Mouse (Mus musculus) spleen, adult 2 months (tissue): ENCODE results near the gene Rfx4. TPM values are rescaled to one million over a fixed set of nuclear protein-coding genes. Genes with fewer than 3 reads are reported as not detected.
A peak's percentile ranks its signal among the peaks of the same experiment; 100 is the strongest.

Experiments used
- DNase-seq, 2 experiments: peaks; one replicate each; pipeline versions ENCODE4 v3.0.0 to v3.0.0-alpha.2; 2012 to 2021; ENCODE audit warnings: low spot score in 2 of 2, low read depth in 1 of 2
- H3K27ac ChIP-seq: fragments of 200-500 bp; 2 replicates; pipeline ENCODE4 v1.5.1; 2012; ENCODE audit warnings: low read length, inconsistent platforms; ENCODE audit not compliant: insufficient read depth
- H3K27me3 ChIP-seq: fragments of 200-500 bp; 2 replicates; pipeline ENCODE4 v1.6.1; 2012; ENCODE audit warnings: mild to moderate bottlenecking, moderate library complexity, low read length, inconsistent platforms; ENCODE audit not compliant: control insufficient read depth, insufficient read depth
- H3K36me3 ChIP-seq: fragments of 200-500 bp; 2 replicates; pipeline ENCODE4 v1.6.1; 2012; ENCODE audit warnings: mild to moderate bottlenecking, low read length, inconsistent platforms; ENCODE audit not compliant: control insufficient read depth, insufficient read depth
- H3K4me1 ChIP-seq: fragments of 200-500 bp; 2 replicates; pipeline ENCODE4 v1.6.1; 2011; ENCODE audit warnings: inconsistent platforms; ENCODE audit not compliant: control insufficient read depth, insufficient read depth, insufficient read length
- H3K4me3 ChIP-seq: fragments of 200-500 bp; 2 replicates; pipeline ENCODE4 v1.5.1; 2011; ENCODE audit warnings: mild to moderate bottlenecking, inconsistent platforms; ENCODE audit not compliant: insufficient read depth, insufficient read length; ENCODE audit errors: extremely low read depth
- CTCF ChIP-seq: fragments of 200-500 bp; IDR thresholded peaks from 2 replicates; pipeline ENCODE4 v1.5.1; 2011; ENCODE audit warnings: mild to moderate bottlenecking, inconsistent platforms; ENCODE audit not compliant: insufficient read depth, insufficient read length, insufficient replicate concordance; ENCODE audit errors: extremely low read depth
- POLR2A ChIP-seq: fragments of 200-500 bp; IDR thresholded peaks from 2 replicates; pipeline ENCODE4 v1.6.1; 2011; ENCODE audit warnings: low read depth, low read length, inconsistent platforms
- WGBS: fragments of 180-500 bp; shearing (Covaris S2); methylation state at CpG from one replicate; pipeline ENCODE4 v1.1.7; 2018; 5-methylcytosine and 5-hydroxymethylcytosine counted together
- polyA plus RNA-seq: library from polyadenylated mRNA; depleted of rRNA; stranded (reverse); fragments of >200 nt; gene quantifications from 2 replicates; pipeline ENCODE4 v1.2.3, GENCODE M21; 2012

Rfx4 gene
- polyA plus RNA-seq, 1 experiment: not detected

DNA sequence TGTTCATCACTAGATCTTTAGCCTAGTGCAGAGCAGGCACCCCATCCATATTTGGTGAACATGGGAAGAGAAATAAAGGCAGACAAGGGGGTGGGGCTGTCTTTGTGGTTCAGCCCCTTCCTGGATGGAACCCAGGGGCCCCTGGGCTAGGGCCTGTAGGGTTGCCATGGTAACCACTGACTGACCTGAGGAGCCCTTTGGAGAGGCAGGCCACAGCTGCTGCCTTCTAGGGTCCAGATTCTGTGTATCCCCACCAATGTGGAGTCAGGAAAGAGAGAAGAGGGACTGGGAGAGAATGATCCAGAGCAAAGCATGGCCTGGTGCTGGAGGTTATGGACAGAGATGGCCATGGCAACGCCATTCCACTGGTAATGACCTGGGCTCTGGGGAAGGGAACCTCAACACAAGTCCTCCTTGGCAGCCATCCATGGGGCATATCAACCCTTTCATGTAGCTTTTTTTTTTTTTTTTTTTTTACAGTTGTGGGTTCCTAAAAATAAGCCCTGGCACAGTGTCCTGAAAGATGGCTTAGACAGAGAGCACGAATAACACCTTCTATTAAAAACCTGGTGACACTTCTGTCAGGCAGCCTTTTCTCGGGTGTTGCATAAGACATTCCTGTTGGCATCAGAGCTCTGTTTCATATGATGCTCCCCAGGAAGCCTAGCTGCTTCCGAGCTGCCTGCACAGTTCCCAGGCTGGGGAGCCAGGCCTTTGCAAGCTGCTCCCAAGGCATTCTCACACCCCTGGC, 16.7 kb downstream of the Rfx4 start:
- TF ChIP-seq CTCF (no peak), POLR2A (no peak)
- Histone ChIP-seq H3K27ac (no peak overlapping the region), H3K4me1 (peaks cover 24% of the 10 kb centered on the region; the same call in 1 of the 2 replicates), H3K27me3 (no peaks in the 10 kb centered on the region), H3K4me3 (no peak overlapping the region), H3K36me3 (no peaks in the 10 kb centered on the region)
- 38% methylated on average over 4 of the region's 4 CpGs for WGBS
- DNase-seq: no peak

DNA sequence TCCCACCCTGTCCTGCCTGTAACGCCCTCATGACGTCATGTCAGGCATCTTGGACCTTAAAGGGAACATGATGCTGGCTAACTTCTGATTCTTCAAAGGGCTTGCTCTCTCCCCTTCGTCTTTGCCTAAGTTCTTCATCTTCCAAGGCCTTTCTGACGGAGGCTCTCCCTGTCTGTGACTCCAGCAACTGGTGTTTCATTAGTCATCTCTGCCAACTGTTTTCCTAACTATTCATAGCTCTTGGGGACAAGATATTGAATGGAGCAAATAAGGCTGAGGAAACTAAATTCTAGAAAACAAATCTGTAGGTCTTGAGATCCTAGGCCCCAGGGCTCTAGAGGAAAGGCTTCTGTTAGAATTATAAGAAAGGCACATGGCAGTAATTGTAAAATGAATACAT, 18.0 kb downstream of the Rfx4 start:
- Histone ChIP-seq H3K27ac (no peak overlapping the region), H3K4me1 (peaks cover 22% of the 10 kb centered on the region; the same call in 1 of the 2 replicates), H3K27me3 (no peaks in the 10 kb centered on the region), H3K4me3 (no peak overlapping the region), H3K36me3 (no peaks in the 10 kb centered on the region)
- no peak for DNase-seq
- 88% methylated on average over 4 of the region's 4 CpGs for WGBS
- TF ChIP-seq CTCF: no peak
- TF ChIP-seq POLR2A: no peak

DNA sequence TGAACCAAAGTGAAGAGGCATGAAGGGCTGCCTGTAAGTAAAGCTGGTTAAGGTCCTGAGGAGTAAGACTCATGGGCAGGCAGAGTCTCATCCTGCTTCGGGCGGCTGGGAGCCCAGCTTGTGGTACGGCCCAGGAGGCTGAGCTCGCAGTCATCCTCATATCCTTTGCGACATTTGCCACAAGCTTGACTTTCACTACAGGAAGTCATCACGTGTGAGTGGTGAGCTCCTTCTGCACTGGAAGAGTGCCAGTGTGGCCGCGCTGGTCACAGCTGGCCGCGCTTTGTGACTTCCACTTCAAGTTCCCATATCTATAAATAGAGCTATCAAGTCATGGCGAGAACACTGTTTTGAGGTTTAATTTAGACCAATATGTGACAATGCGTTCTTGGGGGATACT, 18.7 kb downstream of the Rfx4 start:
- no peak for TF ChIP-seq CTCF
- no peak for TF ChIP-seq POLR2A
- no peak overlapping the region for H3K4me3 ChIP-seq
- 2% methylated on average over 12 of the region's 12 CpGs for WGBS
- H3K4me1 ChIP-seq: peaks cover 20% of the 10 kb centered on the region; the same call in 1 of the 2 replicates
- no peaks in the 10 kb centered on the region for H3K36me3 ChIP-seq
- DNase-seq: peak; percentile 80 to 85
- H3K27ac ChIP-seq: no peak overlapping the region
- no peaks in the 10 kb centered on the region for H3K27me3 ChIP-seq

DNA sequence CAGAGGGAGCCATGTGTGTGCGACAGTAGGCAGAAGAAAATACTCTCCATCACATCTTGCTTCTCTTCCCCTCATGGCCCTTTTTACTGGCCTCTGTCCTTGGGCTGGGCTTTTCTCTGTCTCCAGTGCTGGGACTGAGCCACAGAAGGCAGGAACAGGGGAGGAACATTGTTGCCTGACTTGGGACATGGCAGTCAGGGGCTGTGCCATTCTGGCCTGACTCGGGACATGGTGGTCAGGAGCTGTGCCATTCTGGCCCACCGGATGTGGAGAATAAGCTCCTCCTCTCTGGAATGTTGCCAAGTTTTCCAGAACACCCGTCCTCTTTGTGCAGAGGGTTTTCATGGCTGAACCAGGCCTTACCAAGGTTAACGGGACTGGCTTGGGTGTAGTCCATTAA, 21.2 kb downstream of the Rfx4 start:
- Histone ChIP-seq H3K36me3 (no peaks in the 10 kb centered on the region), H3K4me1 (peaks cover 20% of the 10 kb centered on the region; the same call in 1 of the 2 replicates), H3K27ac (no peak overlapping the region), H3K27me3 (no peaks in the 10 kb centered on the region), H3K4me3 (no peak overlapping the region)
- WGBS: 79% methylated on average over 5 of the region's 5 CpGs
- TF ChIP-seq CTCF: no peak
- no peak for TF ChIP-seq POLR2A
- no peak for DNase-seq

DNA sequence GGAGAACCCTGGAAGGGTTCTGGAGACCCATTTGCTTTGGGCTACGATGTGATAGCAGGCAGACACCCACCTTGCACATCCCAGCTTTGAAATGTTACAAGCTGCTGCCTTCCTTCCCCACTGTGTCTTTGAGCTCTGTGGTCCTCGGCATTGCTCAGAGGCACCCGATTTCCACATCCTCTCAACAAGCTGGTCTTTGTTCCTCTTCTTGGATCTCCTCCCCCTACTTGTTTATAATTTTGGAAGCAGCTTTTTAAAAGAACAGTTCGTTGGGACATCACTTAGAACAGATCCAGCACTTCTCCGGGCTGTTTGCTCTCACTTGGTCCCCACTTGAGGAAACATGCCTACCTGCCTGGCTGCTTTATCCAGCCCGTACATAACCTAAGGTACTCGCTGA, 22.1 kb downstream of the Rfx4 start:
- no peak overlapping the region for H3K27ac ChIP-seq
- peaks cover 15% of the 10 kb centered on the region; the same call in 1 of the 2 replicates for H3K4me1 ChIP-seq
- WGBS: 36% methylated on average over 7 of the region's 7 CpGs
- no peak for DNase-seq
- no peak for TF ChIP-seq CTCF
- TF ChIP-seq POLR2A: no peak
- H3K27me3 ChIP-seq: no peaks in the 10 kb centered on the region
- H3K36me3 ChIP-seq: no peaks in the 10 kb centered on the region
- H3K4me3 ChIP-seq: no peak overlapping the region

DNA sequence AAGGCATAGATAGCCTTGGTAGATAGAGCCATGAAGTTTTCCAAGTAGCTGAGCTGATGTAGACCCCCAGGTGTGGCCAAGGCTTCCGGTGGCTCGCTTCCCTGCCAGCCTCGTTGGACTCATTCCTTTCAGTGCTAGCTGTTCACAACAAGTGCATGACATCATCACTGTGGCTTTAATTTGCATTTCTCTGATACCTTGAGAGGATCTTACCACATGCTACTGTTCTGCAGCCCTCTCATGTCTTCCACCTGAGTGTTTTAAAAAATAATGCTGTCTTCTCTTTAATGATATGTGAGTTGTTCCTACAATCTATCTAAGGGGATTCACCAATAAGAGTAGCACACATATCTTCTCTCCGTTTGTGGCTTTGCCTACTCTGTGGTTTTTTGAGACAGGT, 25.0 kb downstream of the Rfx4 start:
- Histone ChIP-seq H3K4me3 (no peak overlapping the region), H3K27ac (no peak overlapping the region), H3K36me3 (no peaks in the 10 kb centered on the region), H3K27me3 (no peaks in the 10 kb centered on the region; the same call in 1 of the 2 replicates), H3K4me1 (peaks cover 3% of the 10 kb centered on the region; the same call in 1 of the 2 replicates)
- TF ChIP-seq CTCF (no peak), POLR2A (no peak)
- no peak for DNase-seq
- WGBS: 72% methylated on average over 4 of the region's 4 CpGs

DNA sequence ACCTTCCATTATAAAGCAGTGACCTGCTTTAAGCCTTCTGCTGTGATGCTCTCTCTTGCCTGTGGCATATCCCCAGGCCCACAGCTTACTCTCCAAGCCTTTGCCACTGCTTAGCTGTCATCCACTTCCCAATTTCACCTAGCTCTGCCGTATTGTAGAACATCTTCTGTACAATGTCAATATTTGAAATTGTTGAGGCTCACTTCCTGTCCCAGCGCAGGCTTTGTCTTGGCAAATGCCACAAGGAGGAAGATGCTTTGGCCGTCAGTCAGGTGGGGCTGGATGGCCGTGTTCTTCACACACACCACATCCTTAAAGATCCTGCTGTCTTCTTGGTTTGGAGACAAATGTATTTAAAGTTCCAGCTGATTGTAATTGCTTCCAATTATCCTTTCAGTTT, 29.5 kb downstream of the Rfx4 start:
- TF ChIP-seq CTCF: no peak
- no peak for TF ChIP-seq POLR2A
- no peaks in the 10 kb centered on the region for H3K36me3 ChIP-seq
- WGBS: 8% methylated on average over 4 of the region's 4 CpGs

More for the DNA sequence above, 29.5 kb downstream of the Rfx4 start:
- DNase-seq: no peak
- H3K27me3 ChIP-seq: no peaks in the 10 kb centered on the region; the same call in 1 of the 2 replicates
- H3K27ac ChIP-seq: no peak overlapping the region
- H3K4me3 ChIP-seq: no peak overlapping the region
- peaks cover 5% of the 10 kb centered on the region; the same call in 1 of the 2 replicates for H3K4me1 ChIP-seq
